In the genomic region with DNA sequence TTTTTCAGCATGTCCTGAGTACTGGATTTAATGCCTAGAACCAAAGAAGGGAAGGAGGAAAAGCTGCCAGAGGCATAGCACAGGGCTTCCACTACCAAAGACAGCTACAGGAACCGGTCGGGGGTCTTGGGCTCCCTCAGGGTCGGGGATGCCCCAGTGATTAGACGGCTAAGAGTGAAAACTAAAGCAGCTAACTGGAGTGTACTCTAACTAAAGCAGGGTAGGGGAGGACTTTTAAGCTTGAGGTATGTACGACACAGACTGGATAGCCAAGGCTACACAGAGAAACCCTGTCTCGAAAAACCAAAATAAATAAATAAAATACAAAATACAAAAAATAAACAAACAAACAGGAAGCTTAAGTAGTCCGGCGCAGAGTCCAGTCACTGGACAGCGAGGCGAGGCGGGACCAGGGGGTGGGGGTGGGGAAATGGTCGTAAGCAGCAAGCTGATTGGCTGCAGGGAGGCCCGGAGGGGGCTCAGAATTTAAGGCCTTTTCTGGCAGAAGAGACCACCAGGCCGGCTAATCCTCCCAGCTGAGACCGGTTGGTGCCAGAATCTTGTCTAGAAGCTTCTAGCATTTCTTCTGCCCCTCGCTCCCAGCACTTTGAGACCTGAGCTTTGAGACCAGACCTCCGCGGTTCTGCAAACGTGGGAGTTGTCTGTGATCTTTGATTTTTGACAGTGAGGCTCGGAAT, we compare ENCODE assay signal across 8 mouse cellular contexts. TPM values are rescaled to one million over a fixed set of nuclear protein-coding genes. Genes with fewer than 3 reads are reported as not detected.
DNase-seq lines count a peak whose midpoint lies in the region; ATAC-seq and TF ChIP-seq lines count a peak whose summit lies in the region.

A gene (plus strand): TSS at position 454 of the 698 bp plus-strand sequence.

- peak within 1 kb of the TSS; percentile 84 for H3K27ac ChIP-seq in kidney, embryonic 15.5 days
- H3K27ac ChIP-seq in stomach, embryonic 14.5 days (ENCODE audit: low read length): peak within 1 kb of the TSS; percentile 46; the same call in 1 of the 2 replicates

- no peak for TF ChIP-seq CTCF in lung, adult 2 months (IDR thresholded peaks at IDR 0.05; ENCODE audit: insufficient read depth, low read length)

- H3K4me3 ChIP-seq in kidney, embryonic 15.5 days (replicated peaks): peak within 1 kb of the TSS; percentile 65
- H3K4me3 ChIP-seq in lung, adult 2 months (replicated peaks; ENCODE audit: extremely low read depth, low read depth, low read length): peak within 1 kb of the TSS; percentile 80
- peak within 1 kb of the TSS; percentile 39 for H3K4me3 ChIP-seq in stomach, embryonic 14.5 days (ENCODE audit: low read depth, low read length)

- peak; percentile 88 for ATAC-seq in kidney, embryonic 15.5 days (replicated peaks; ENCODE audit: low FRiP score)
- peak; percentile 86 for ATAC-seq in stomach, embryonic 14.5 days (ENCODE audit: insufficient number of reproducible peaks, insufficient read depth, low FRiP score, low read depth)

- peak; percentile 75 for DNase-seq in 3T3-L1 (ENCODE audit: low read depth, low spot score)
- peak; percentile 81 for DNase-seq in adipocyte (ENCODE audit: low spot score)
- peak; percentile 82 for DNase-seq in embryo, embryonic 9.5 days (ENCODE audit: extremely low spot score)
- DNase-seq in heart, adult 9 months (ENCODE audit: low spot score in 2 of 2): peak; percentile 53 to 70
- peak; percentile 57 for DNase-seq in lung, adult 2 months
- DNase-seq in thymus, adult 18-20 months: no peak

- peak within 1 kb of the TSS; percentile 72 for H3K9ac ChIP-seq in kidney, embryonic 15.5 days
- peak within 1 kb of the TSS; percentile 59 for H3K9ac ChIP-seq in stomach, embryonic 14.5 days (replicated peaks; ENCODE audit: low read depth, low read length)

- peak within 1 kb of the TSS; percentile 83 for H3K4me2 ChIP-seq in kidney, embryonic 15.5 days
- H3K4me2 ChIP-seq in stomach, embryonic 14.5 days (replicated peaks; ENCODE audit: low read depth, low read length): peak within 1 kb of the TSS; percentile 72

- H3K27me3 ChIP-seq in kidney, embryonic 15.5 days: peaks cover 4% of the 10 kb centered on the region; the same call in 1 of the 2 replicates
- no peaks in the 10 kb centered on the region for H3K27me3 ChIP-seq in stomach, embryonic 14.5 days (ENCODE audit: control insufficient read depth, insufficient read depth, low read length)

- H3K36me3 ChIP-seq in kidney, embryonic 15.5 days: no peaks in the 10 kb centered on the region
- H3K36me3 ChIP-seq in stomach, embryonic 14.5 days (ENCODE audit: control insufficient read depth, insufficient read depth, low read length): no peaks in the 10 kb centered on the region

- no peaks in the 10 kb centered on the region for H3K9me3 ChIP-seq in kidney, embryonic 15.5 days (replicated peaks)
- H3K9me3 ChIP-seq in stomach, embryonic 14.5 days (ENCODE audit: control insufficient read depth, low read depth, low read length): no peaks in the 10 kb centered on the region

- H3K4me1 ChIP-seq in kidney, embryonic 15.5 days: peaks cover 9% of the 10 kb centered on the region
- H3K4me1 ChIP-seq in lung, adult 2 months (ENCODE audit: control insufficient read depth, insufficient read depth, low read length): no peaks in the 10 kb centered on the region; the same call in 1 of the 2 replicates
- 0 out of 2 replicates have a peak, but pooled peaks cover 2% of the 10 kb centered on the region for H3K4me1 ChIP-seq in stomach, embryonic 14.5 days (ENCODE audit: control insufficient read depth, insufficient read depth, low read length)

- WGBS in kidney, embryonic 15.5 days: under 1% methylated on average over 20 of the region's 20 CpGs
- 3% methylated on average over 20 of the region's 20 CpGs for WGBS in lung, adult 2 months
- WGBS in stomach, embryonic 14.5 days: 2% methylated on average over 20 of the region's 20 CpGs

- TF ChIP-seq POLR2A in lung, adult 2 months (IDR thresholded peaks at IDR 0.05; ENCODE audit: borderline replicate concordance, extremely low read depth, low read depth, low read length): peak; percentile 14; the same call in 1 of the 2 replicates

RNA-seq across cellular contexts. Expression of the gene that starts here (rescaled TPM):
- polyA plus RNA-seq in kidney, embryonic 15.5 days (2015; fragmentation: Nextera tagmentation; extraction: Ambion mirVana): 17.8 and 23.1 TPM in 2 replicates
- polyA plus RNA-seq in lung, adult 2 months (2012; rRNA removed): 3.4 and 6.1 TPM in 2 replicates
- 17.5 and 18.7 TPM in 2 replicates for polyA plus RNA-seq in stomach, embryonic 14.5 days (2014; fragmentation: Nextera tagmentation; extraction: Ambion mirVana)

Comparison
In these comparisons a context has a peak if more than half of its experiments do, and no peak if none do; other contexts are left out.
1. DNase-seq: peak in 3T3-L1 (single experiment), adipocyte (single experiment), embryo, embryonic 9.5 days (single experiment), heart, adult 9 months (2 of 2) and lung, adult 2 months (single experiment); none in thymus, adult 18-20 months (0 of 2).
2. Peak in every context shown above with its lines, with median percentiles within 50 percentile points of each other: H3K4me3 ChIP-seq.